Mouse (Mus musculus) NIH3T3 (cell line): ENCODE measurements around the gene Cmtm4.
"Not testable (repeated sequence)": the region's sequence is repeated elsewhere in the genome, so short reads cannot be mapped to it uniquely, and the experiment has no call there.

Experiments used
- DNase-seq: peaks from one replicate; pipeline ENCODE4 v3.0.0-alpha.2; 2012; ENCODE audit warnings: low read depth

Cmtm4 gene

GRCm38 (mm10) chr8:104339229-104339982 lies 56.2 kb downstream of the Cmtm4 start, which contains the start of gene Cmtm3:
Gene Cmtm3 (plus strand): TSS chr8:104339410.
- peak; percentile 29 for DNase-seq

DNA sequence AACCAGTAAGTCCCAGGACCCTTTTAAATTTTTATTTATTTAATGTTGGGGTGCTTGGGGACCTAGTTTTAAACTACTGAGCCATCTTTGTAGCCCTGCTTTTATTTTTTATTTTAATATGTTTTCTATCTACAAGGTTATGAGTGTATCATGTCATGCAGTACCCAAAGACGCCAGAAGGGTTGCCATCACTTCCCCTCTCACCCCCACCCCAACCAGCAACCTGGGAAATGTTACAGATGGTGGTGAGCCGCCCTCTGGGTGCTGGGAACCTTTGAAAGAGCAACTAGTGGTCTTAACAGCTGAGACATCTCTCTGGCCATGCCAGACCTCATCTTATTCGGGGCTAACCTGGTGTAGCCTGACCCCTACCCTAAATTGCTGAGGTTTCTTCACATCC lies 57.7 kb downstream of the Cmtm4 start:
- DNase-seq: no peak

- DNase-seq: no peak
Measured at GRCm38 (mm10) chr8:104336806-104337205, 58.8 kb downstream of the Cmtm4 start.

DNA sequence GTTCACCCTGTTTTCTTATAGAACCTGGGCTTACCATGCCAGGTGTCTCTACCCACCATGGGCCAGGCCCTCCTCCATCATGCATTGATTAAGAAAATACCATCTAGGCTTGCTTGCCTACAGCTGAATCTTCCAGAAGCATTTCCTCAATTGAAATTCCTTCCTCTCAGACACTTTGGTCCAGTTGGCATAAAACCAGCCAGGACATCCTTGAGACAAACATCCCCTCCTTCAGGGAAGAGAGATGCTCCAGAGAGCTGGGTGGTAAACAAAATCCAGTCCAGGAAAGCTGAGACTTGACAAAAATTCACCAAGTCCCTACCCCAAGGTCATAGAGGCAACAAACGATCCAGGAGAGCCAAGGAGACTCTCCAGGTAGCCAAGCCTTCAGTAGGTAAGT lies 61.4 kb downstream of the Cmtm4 start:
- DNase-seq: no peak

DNA sequence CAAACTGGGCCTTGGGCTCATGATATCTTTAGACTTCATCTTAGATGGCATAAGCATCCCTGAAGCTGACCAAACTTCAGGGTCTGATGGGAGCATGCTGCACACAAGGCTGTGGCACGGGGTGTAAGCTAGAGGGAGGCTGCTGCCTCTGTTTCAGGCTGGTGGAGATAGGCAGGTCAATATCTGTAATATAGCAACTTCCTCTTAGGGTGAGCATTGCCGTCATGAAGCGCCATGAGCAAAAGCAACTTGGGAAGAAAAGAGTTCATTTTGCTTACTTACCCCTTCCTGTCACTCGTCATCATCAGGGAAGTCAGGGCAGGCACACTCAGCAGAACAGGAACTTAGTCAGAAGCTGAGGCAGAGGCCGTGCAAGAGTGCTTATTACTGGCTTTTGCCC lies 61.8 kb downstream of the Cmtm4 start:
- DNase-seq: no peak

DNA sequence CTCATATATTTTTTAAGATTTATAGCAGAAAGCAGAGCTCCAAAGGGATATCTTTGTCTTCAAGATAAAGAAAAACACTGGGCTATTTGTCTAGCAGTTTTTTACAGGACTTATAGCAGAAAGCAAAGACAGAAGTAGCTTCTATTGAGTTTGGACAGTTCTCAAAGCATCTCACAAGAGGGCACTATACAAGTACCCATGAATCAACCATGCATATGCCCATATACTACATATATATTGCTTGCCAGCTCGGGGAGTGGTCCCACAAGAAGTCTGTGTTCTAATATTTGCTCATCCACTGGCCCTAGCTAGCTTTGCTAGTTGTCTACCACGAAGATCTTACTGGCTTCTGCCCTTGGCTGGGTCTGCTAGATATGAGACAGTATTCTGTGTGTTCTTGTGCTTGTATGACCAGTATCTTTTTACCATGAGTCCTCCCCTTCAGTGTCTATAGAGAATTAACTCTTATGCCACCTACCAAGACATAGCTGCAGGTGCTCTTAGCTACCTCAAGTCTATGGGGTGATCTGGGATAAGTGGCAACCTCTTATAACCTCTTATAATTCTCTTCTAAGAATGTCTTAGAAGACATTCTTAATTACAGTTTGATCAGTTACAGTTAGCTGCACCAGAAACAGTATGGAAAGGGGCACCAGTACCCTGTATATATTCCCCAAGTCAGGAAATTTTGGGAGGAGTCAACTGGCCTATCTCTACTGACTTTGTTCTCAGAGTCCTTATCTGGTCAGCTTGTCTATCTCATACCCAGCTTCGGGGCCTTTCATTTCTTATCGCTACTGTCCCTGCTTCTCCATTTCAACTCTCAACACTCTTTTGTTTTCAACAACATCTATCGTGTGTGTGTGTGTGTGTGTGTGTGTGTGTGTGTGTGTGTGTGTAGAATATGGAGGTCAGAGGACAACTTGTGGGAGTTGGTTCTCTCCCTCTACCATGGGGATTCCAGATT lies 62.7 kb downstream of the Cmtm4 start:
- DNase-seq: peak; percentile 34

GRCm38 (mm10) chr8:104321930-104322329 lies 73.7 kb downstream of the Cmtm4 start, which contains the start of gene Cmtm2b:
Gene Cmtm2b (plus strand): TSS chr8:104322230.
- not testable (repeated sequence) for DNase-seq

DNA sequence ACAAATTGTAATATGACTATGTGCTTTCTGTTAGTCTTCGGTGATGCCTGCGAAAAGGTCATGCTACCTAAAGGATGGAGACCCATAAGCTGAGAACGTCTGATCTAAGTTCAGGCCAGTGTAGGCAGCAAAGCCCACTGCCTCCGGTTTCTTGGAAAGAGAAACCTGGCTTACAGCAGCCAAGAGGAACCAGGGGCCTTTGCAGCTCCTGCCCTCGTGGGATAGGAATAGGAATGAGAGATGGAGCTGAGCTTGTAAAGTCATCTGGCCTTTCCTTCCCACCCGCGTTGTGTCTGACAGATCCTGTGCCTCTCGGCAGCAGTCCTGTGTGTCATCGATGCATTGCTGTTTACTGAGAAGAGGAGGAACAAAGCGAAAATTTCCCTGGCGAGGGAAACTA lies 74.3 kb downstream of the Cmtm4 start, which contains the start of gene Gm11020:
Gene Gm11020 (plus strand): TSS at position 301 of the 400 bp plus-strand sequence.
- not testable (repeated sequence) for DNase-seq

GRCm38 (mm10) chr8:104313311-104313710 lies 82.3 kb downstream of the Cmtm4 start:
- peak; percentile 37 for DNase-seq

- not testable (repeated sequence) for DNase-seq
Measured at GRCm38 (mm10) chr8:104312023-104312422, 83.6 kb downstream of the Cmtm4 start.

- DNase-seq: not testable (repeated sequence)
Measured at GRCm38 (mm10) chr8:104309441-104310155, 86.0 kb downstream of the Cmtm4 start, which contains the start of the genes Gm45711 and Cmtm1. Gene Gm45711 (minus strand): TSS chr8:104310081. Gene Cmtm1 (minus strand): TSS chr8:104310145.

DNA sequence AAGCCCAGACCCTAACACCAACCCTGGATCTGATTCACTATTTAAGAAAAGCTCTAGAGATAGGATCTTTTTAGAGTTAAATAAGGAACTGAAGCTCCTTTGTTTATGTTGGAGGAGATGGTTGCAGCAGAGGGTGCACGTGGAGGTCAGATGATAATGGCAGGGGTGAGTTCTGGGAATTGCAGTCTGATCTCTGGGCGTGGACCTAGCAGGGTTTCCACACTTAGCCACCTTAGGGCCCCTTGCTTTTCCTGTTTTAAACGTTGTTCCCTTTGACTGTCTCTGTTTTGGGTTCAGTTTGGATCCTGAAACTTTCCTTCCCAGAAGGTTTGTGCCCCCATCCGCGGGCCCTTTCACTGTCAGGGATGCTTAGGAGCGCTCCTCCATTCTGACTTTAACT lies 87.3 kb downstream of the Cmtm4 start:
- DNase-seq: not testable (repeated sequence)

DNA sequence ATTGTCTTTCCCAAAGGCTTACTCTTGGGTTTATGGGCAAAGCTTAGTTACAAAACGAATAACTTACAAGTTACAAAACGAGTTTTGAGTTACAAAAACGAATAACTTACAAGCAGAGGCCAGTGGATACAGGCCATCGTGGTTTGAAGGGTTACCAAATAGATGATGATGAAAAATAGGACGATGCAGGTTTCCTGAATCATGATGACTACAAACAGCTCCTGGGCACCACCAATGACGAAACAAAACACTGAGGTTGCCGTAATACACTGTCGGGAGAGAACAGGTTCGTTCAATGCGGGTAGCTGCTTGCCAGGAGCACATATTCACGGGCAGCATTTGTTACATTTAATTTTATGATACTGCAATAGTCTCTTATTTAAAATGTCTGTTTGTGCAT lies 90.6 kb downstream of the Cmtm4 start:
- no peak for DNase-seq

GRCm38 (mm10) chr8:104302536-104302935 lies 93.1 kb downstream of the Cmtm4 start:
- DNase-seq: not testable (repeated sequence)

DNA sequence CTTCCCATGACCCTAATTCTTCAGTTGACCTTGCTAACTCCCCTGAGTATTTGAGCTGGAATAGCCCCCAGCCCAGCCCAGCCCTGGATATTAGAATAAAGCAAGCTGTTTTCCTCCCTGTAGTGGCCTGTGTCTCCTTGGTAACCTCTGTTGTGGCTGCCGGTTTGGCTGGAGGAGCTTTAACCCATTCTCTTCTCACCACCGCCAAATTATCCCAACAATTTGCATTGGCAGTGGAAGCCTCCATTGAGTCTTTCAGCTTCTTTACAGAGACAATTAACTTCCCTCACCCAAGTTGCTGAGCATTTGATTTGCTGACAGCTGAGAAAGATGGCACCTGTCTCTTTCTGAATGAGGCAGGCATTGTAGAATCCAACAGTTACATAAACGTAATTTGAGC lies 94.0 kb downstream of the Cmtm4 start:
- not testable (repeated sequence) for DNase-seq
